Mouse (Mus musculus) megakaryocyte, embryonic 14.5 days (primary cell): ENCODE measurements around the gene Kremen2.

Source experiments
- FLI1 ChIP-seq: IDR thresholded peaks from 2 replicates; pipeline ENCODE4 v1.6.1; 2012; ENCODE audit warnings: low read length, inconsistent platforms, mixed read lengths
- GATA1 ChIP-seq: IDR thresholded peaks from 3 replicates; pipeline ENCODE4 v1.6.1; 2012; ENCODE audit warnings: mixed read lengths, low read length, inconsistent platforms, borderline replicate concordance

- TF ChIP-seq FLI1: no peak
- no peak for TF ChIP-seq GATA1
Measured at GRCm38 (mm10) chr17:23704741-23705140, 40.9 kb downstream of the Kremen2 start.
